Mouse (Mus musculus) monocyte, adult 59 days (primary cell): ENCODE results near the gene Zscan22. TPM values are rescaled to one million over a fixed set of nuclear protein-coding genes. Genes with fewer than 3 reads are reported as not detected.

Experiments
- total RNA-seq, 2 experiments: library from RNA; stranded (reverse); gene quantifications; one replicate each; pipeline ENCODE4 v1.2.4; 2023

Zscan22 gene
- 1 to 10 TPM; 5.9 to 6.2 TPM for total RNA-seq

GRCm38 (mm10) chr7:12897655-12898410 lies at the start of gene Zscan22:
TSS of gene Zscan22 (plus strand) at chr7:12897815.

GRCm38 (mm10) chr7:12880911-12881660 lies 16.5 kb upstream of the Zscan22 start, which contains the start of gene Zfp128:
TSS of gene Zfp128 (plus strand) at chr7:12881177.

GRCm38 (mm10) chr7:12921705-12922465 lies 24.3 kb downstream of the Zscan22 start, which contains the start of gene Rps5:
TSS of gene Rps5 (plus strand) at chr7:12922290.

GRCm38 (mm10) chr7:12927191-12927680 lies 29.6 kb downstream of the Zscan22 start, which contains the start of gene Rnf225:
TSS of gene Rnf225 (plus strand) at chr7:12927416.

Other genes starting within 250 kb of the Zscan22 start
- not detected for gene Vmn2r55, start 212.8 kb upstream of the Zscan22 start, total RNA-seq
- gene Vmn2r56, start 162.8 kb upstream of the Zscan22 start, total RNA-seq = not detected
- 1 to 10 TPM; 6.6 to 7.6 TPM for gene Zscan18, start 94.2 kb upstream of the Zscan22 start, total RNA-seq
- 1 to 10 TPM; 4.1 to 4.2 TPM for gene Zfp329, start 79.0 kb upstream of the Zscan22 start, total RNA-seq
- gene Zfp110, start 63.1 kb upstream of the Zscan22 start, total RNA-seq = 10 to 100 TPM; 37.8 to 42.3 TPM
- 1 to 10 TPM; 2.7 to 3.0 TPM for gene Zfp128, start 16.6 kb upstream of the Zscan22 start, total RNA-seq
- gene Rps5, start 24.5 kb downstream of the Zscan22 start, total RNA-seq = 1,000 to 10,000 TPM; 1,308 to 1,362 TPM
- gene Rnf225, start 29.6 kb downstream of the Zscan22 start, total RNA-seq = under 1 TPM; 0.24 to 0.58 TPM
- gene Zfp324, start 68.0 kb downstream of the Zscan22 start, total RNA-seq = 1 to 10 TPM; 3.2 to 3.3 TPM
- 1 to 10 TPM; 3.1 to 4.0 TPM for gene Zfp446, start 80.0 kb downstream of the Zscan22 start, total RNA-seq
- gene Slc27a5, start 100.4 kb downstream of the Zscan22 start, total RNA-seq = under 1 TPM in 1 of 2 experiments, not detected in 1; 0.30 TPM
- 100 to 1,000 TPM; 185 to 201 TPM for gene Trim28, start 101.3 kb downstream of the Zscan22 start, total RNA-seq
- 10 to 100 TPM; 18.4 to 19.6 TPM for gene Zbtb45, start 112.2 kb downstream of the Zscan22 start, total RNA-seq
- 100 to 1,000 TPM; 165 to 175 TPM for gene Chmp2a, start 137.0 kb downstream of the Zscan22 start, total RNA-seq
- gene Ube2m, start 140.5 kb downstream of the Zscan22 start, total RNA-seq = 10 to 100 TPM; 80.0 to 80.2 TPM
- gene Mzf1, start 156.9 kb downstream of the Zscan22 start, total RNA-seq = under 1 TPM; 0.76 to 0.97 TPM
- not detected for gene Vmn1r85, start 197.4 kb downstream of the Zscan22 start, total RNA-seq
- gene Vmn1r86, start 222.1 kb downstream of the Zscan22 start, total RNA-seq = not detected
- gene Vmn1r87, start 242.3 kb downstream of the Zscan22 start, total RNA-seq = not detected